ENCODE assay signal across 16 mouse cellular contexts in genomic region chr15:100429959-100430565, GRCm38 (mm10). TPM values are rescaled to one million over a fixed set of nuclear protein-coding genes. Genes with fewer than 3 reads are reported as not detected.
DNase-seq lines count a peak whose midpoint lies in the region; ATAC-seq and TF ChIP-seq lines count a peak whose summit lies in the region.
"Had no signal": no experiment of that assay in that cellular context is flagged by ENCODE, and none has a peak within 500 bp of the region (broad histone marks: within the 10 kb centered on the region; RNA-seq: fewer than 3 reads in every experiment).

No protein-coding gene starts in this region.

- intact Hi-C loops in gastrocnemius, adult 2 months (cut with DNase I) = no loop called here

- H3K27me3 ChIP-seq in forebrain, embryonic 14.5 days (replicated peaks; ENCODE audit: control insufficient read depth, insufficient read depth, low read length) = peaks cover 6% of the 10 kb centered on the region
- H3K27me3 ChIP-seq in forebrain, embryonic 10.5 days (ENCODE audit: poor library complexity, severe bottlenecking) = peaks cover 16% of the 10 kb centered on the region

- no peaks in the 10 kb centered on the region for H3K9me3 ChIP-seq in forebrain, embryonic 14.5 days (replicated peaks; ENCODE audit: control insufficient read depth, low read length)
- no peaks in the 10 kb centered on the region for H3K9me3 ChIP-seq in forebrain, embryonic 10.5 days
- H3K9me3 ChIP-seq: lung, embryonic 15.5 days had no signal

- no peak overlapping the region for H3K4me2 ChIP-seq in forebrain, embryonic 14.5 days (ENCODE audit: low read length)
- H3K4me2 ChIP-seq: lung, embryonic 15.5 days had no signal

- no peaks in the 10 kb centered on the region for H3K4me1 ChIP-seq in forebrain, embryonic 14.5 days (ENCODE audit: control insufficient read depth, insufficient read depth, low read length)
- no peaks in the 10 kb centered on the region for H3K4me1 ChIP-seq in forebrain, embryonic 10.5 days
- H3K4me1 ChIP-seq: lung, embryonic 15.5 days; midbrain, embryonic 10.5 days had no signal

- 80% methylated on average over 11 of the region's 11 CpGs for WGBS in forebrain, embryonic 14.5 days
- 86% methylated on average over 11 of the region's 11 CpGs for WGBS in forebrain, embryonic 10.5 days

- no peaks in the 10 kb centered on the region for H3K36me3 ChIP-seq in forebrain, embryonic 14.5 days (ENCODE audit: control insufficient read depth, insufficient read depth, low read length)
- no peaks in the 10 kb centered on the region for H3K36me3 ChIP-seq in forebrain, embryonic 10.5 days (replicated peaks)
- H3K36me3 ChIP-seq: G1E; lung, embryonic 15.5 days; midbrain, embryonic 10.5 days had no signal

- no peak overlapping the region for H3K4me3 ChIP-seq in forebrain, embryonic 14.5 days (ENCODE audit: low read depth, low read length)
- no peak overlapping the region for H3K4me3 ChIP-seq in forebrain, embryonic 10.5 days
- H3K4me3 ChIP-seq in gastrocnemius, adult 2 months = no peak overlapping the region
- H3K4me3 ChIP-seq: erythroblast, embryonic 14.5 days; heart, adult 2 months; lung, embryonic 15.5 days; midbrain, embryonic 10.5 days had no signal

- H3K9ac ChIP-seq in forebrain, embryonic 14.5 days (ENCODE audit: low read length) = no peak overlapping the region
- H3K9ac ChIP-seq: lung, embryonic 15.5 days had no signal

- no peak for TF ChIP-seq CTCF in gastrocnemius, adult 2 months (IDR thresholded peaks at IDR 0.05)

- H3K27ac ChIP-seq in forebrain, embryonic 14.5 days (ENCODE audit: low read depth, low read length) = no peak overlapping the region
- no peak overlapping the region for H3K27ac ChIP-seq in forebrain, embryonic 10.5 days
- no peak overlapping the region for H3K27ac ChIP-seq in gastrocnemius, adult 2 months
- H3K27ac ChIP-seq: heart, adult 2 months; lung, embryonic 15.5 days; midbrain, embryonic 10.5 days had no signal

- ATAC-seq in forebrain, embryonic 14.5 days = no peak; the same call in 1 of the 2 replicates

- peak; percentile 39 for DNase-seq in forebrain, embryonic 14.5 days (ENCODE audit: low spot score)
- DNase-seq in forebrain, embryonic 10.5 days (ENCODE audit: extremely low spot score, low spot score) = no peak
- peak; percentile 19 for DNase-seq in layer of hippocampus, adult 9-11 months
- no peak for DNase-seq in layer of hippocampus, adult 18-20 months (ENCODE audit: low spot score in 2 of 2)
- peak; percentile 85 to 89 for DNase-seq in cerebellum, postnatal 14 days
- DNase-seq in kidney, postnatal 4 days = peak; percentile 38 to 55
- no peak for DNase-seq in gastrocnemius, adult 2 months
- DNase-seq in heart, postnatal 4 days = no peak
- DNase-seq: heart, adult 2 months had no signal

RNA-seq across cellular contexts. Expression of gene Slc11a2, which starts 5.2 kb away (rescaled TPM):
- polyA plus RNA-seq in forebrain, embryonic 14.5 days (2014; fragmentation: Nextera tagmentation; extraction: Ambion mirVana) = 15.2 and 17.4 TPM in 2 replicates
- polyA plus RNA-seq in forebrain, embryonic 10.5 days (2016; fragmentation: Nextera tagmentation; extraction: Ambion mirVana) = 29.2 and 29.4 TPM in 2 replicates
- 10 to 100 TPM; 55.4 to 58.7 TPM for total RNA-seq in layer of hippocampus, adult 18-20 months (2021)
- total RNA-seq in gastrocnemius, adult 2 months (2021) = 10 to 100 TPM; 38.4 to 52.0 TPM
- total RNA-seq in heart, postnatal 4 days (2021) = 10 to 100 TPM; 40.4 to 43.9 TPM

RNA-seq across cellular contexts. Expression of gene Gm5475, which starts 8.1 kb away (rescaled TPM):
- polyA plus RNA-seq in forebrain, embryonic 14.5 days (2014; fragmentation: Nextera tagmentation; extraction: Ambion mirVana) = 0.07 TPM in 1 of 2 replicates, not detected in the other
- polyA plus RNA-seq in forebrain, embryonic 10.5 days (2016; fragmentation: Nextera tagmentation; extraction: Ambion mirVana) = 0.05 TPM in 1 of 2 replicates, not detected in the other
- not detected for total RNA-seq in layer of hippocampus, adult 18-20 months (2021)
- total RNA-seq in gastrocnemius, adult 2 months (2021) = not detected
- total RNA-seq in heart, postnatal 4 days (2021) = not detected
- total RNA-seq: common myeloid progenitor, adult 5-6 weeks; heart, adult 2 months; left cerebral cortex, postnatal 25 days; neutrophil, adult 5-6 weeks had no signal
- polyA plus RNA-seq: erythroblast, embryonic 14.5 days; G1E; heart, adult 2 months had no signal

RNA-seq across cellular contexts. Expression of gene Letmd1, which starts 38.8 kb away (rescaled TPM):
- 40.5 and 43.1 TPM in 2 replicates for polyA plus RNA-seq in forebrain, embryonic 14.5 days (2014; fragmentation: Nextera tagmentation; extraction: Ambion mirVana)
- polyA plus RNA-seq in forebrain, embryonic 10.5 days (2016; fragmentation: Nextera tagmentation; extraction: Ambion mirVana) = 39.5 and 41.3 TPM in 2 replicates
- 10 to 100 TPM; 58.4 to 61.4 TPM for total RNA-seq in layer of hippocampus, adult 18-20 months (2021)
- 1 to 10 TPM; 8.8 to 10.0 TPM for total RNA-seq in gastrocnemius, adult 2 months (2021)
- 10 to 100 TPM; 15.3 to 15.8 TPM for total RNA-seq in heart, postnatal 4 days (2021)

Comparison
In these comparisons a context has a peak if more than half of its experiments do, and no peak if none do; other contexts are left out.
1. DNase-seq: peak in forebrain, embryonic 14.5 days (single experiment), layer of hippocampus, adult 9-11 months (single experiment), cerebellum, postnatal 14 days (2 of 2) and kidney, postnatal 4 days (2 of 2); none in forebrain, embryonic 10.5 days (single experiment), layer of hippocampus, adult 18-20 months (0 of 2), gastrocnemius, adult 2 months (single experiment) and heart, postnatal 4 days (single experiment).